Mouse (Mus musculus) urinary bladder, postnatal 10 days (tissue): ENCODE measurements around the gene Pnpla8.
"Not testable (repeated sequence)": the region's sequence is repeated elsewhere in the genome, so short reads cannot be mapped to it uniquely, and the experiment has no call there.

ENCODE experiments used
- DNase-seq: peaks from one replicate; pipeline ENCODE4 v3.0.0; 2022; ENCODE audit warnings: low spot score

The Pnpla8 gene

GRCm38 (mm10) chr12:44269311-44269831 lies 48.2 kb downstream of the Pnpla8 start:
- DNase-seq, result peak; percentile 29

GRCm38 (mm10) chr12:44274125-44274835 lies 53.1 kb downstream of the Pnpla8 start:
- DNase-seq, result no peak

- DNase-seq, result not testable (repeated sequence)
Observed at GRCm38 (mm10) chr12:44280147-44280546, 59.0 kb downstream of the Pnpla8 start.

GRCm38 (mm10) chr12:44281534-44281933 lies 60.4 kb downstream of the Pnpla8 start:
- DNase-seq, result no peak

- DNase-seq, result no peak
Observed at GRCm38 (mm10) chr12:44283378-44283777, 62.2 kb downstream of the Pnpla8 start.

GRCm38 (mm10) chr12:44286992-44287391 lies 65.8 kb downstream of the Pnpla8 start:
- DNase-seq, result no peak

GRCm38 (mm10) chr12:44292281-44292680 lies 71.1 kb downstream of the Pnpla8 start:
- no peak for DNase-seq

GRCm38 (mm10) chr12:44300793-44301192 lies 79.6 kb downstream of the Pnpla8 start:
- no peak for DNase-seq

- DNase-seq, result no peak
Observed at GRCm38 (mm10) chr12:44304012-44304411, 82.8 kb downstream of the Pnpla8 start.

- DNase-seq, result no peak
Observed at GRCm38 (mm10) chr12:44304869-44305268, 83.7 kb downstream of the Pnpla8 start.

- no peak for DNase-seq
Observed at GRCm38 (mm10) chr12:44308221-44308620, 87.1 kb downstream of the Pnpla8 start.

- no peak for DNase-seq
Observed at GRCm38 (mm10) chr12:44315212-44315611, 94.0 kb downstream of the Pnpla8 start.

- DNase-seq, result no peak
Observed at GRCm38 (mm10) chr12:44325091-44325490, 103.9 kb downstream of the Pnpla8 start.

- no peak for DNase-seq
Observed at GRCm38 (mm10) chr12:44327452-44327851, 106.3 kb downstream of the Pnpla8 start.

- no peak for DNase-seq
Observed at GRCm38 (mm10) chr12:44328381-44329315, 107.5 kb downstream of the Pnpla8 start, which contains the start of gene Nrcam. TSS of gene Nrcam (plus strand) at chr12:44328885.

GRCm38 (mm10) chr12:44329316-44330215 lies 108.4 kb downstream of the Pnpla8 start:
- no peak for DNase-seq

- no peak for DNase-seq
Observed at GRCm38 (mm10) chr12:44330216-44330719, 109.1 kb downstream of the Pnpla8 start.

GRCm38 (mm10) chr12:44337136-44337640 lies 116.0 kb downstream of the Pnpla8 start:
- no peak for DNase-seq

GRCm38 (mm10) chr12:44338195-44338622 lies 117.0 kb downstream of the Pnpla8 start:
- no peak for DNase-seq

GRCm38 (mm10) chr12:44344075-44344474 lies 122.9 kb downstream of the Pnpla8 start:
- no peak for DNase-seq

- DNase-seq, result no peak
Observed at GRCm38 (mm10) chr12:44345251-44345650, 124.1 kb downstream of the Pnpla8 start.
